Mouse (Mus musculus): ENCODE results near the gene Gpr61.

GRCm38 (mm10) chr3:108167499-108167898 lies 12.8 kb upstream of the Gpr61 start:
- TF ChIP-seq TAL1 (conservative IDR thresholded peaks at IDR 0.05; ENCODE audit: low read depth, low read length), result no peak
- no peak for TF ChIP-seq GATA1 (IDR thresholded peaks at IDR 0.05; ENCODE audit: borderline replicate concordance, low read length)
- TF ChIP-seq CTCF (IDR thresholded peaks at IDR 0.05; ENCODE audit: low read depth, low read length), result no peak

All from G1E (cell line).